In genomic region chr1:84777455-84777854, GRCm38 (mm10) we compare ENCODE assay signal across 29 mouse cellular contexts.
"Had no signal": no experiment of that assay in that cellular context is flagged by ENCODE, and none has a peak within 500 bp of the region (broad histone marks: within the 10 kb centered on the region; RNA-seq: fewer than 3 reads in every experiment).

No protein-coding gene starts in this region.

- ATAC-seq: forebrain, embryonic 13.5 days; forebrain, embryonic 14.5 days; forebrain, embryonic 15.5 days; forebrain, embryonic 16.5 days; forebrain, postnatal 0 days had no signal

- H3K27ac ChIP-seq: embryonic facial prominence, embryonic 10.5 days; embryonic facial prominence, embryonic 12.5 days; embryonic facial prominence, embryonic 13.5 days; embryonic facial prominence, embryonic 15.5 days; forebrain, embryonic 10.5 days; forebrain, embryonic 12.5 days; forebrain, embryonic 13.5 days; forebrain, embryonic 15.5 days; gastrocnemius, adult 2 months; heart, adult 2 months; heart, embryonic 10.5 days had no signal

- H3K4me3 ChIP-seq: embryonic facial prominence, embryonic 10.5 days; embryonic facial prominence, embryonic 12.5 days; embryonic facial prominence, embryonic 13.5 days; embryonic facial prominence, embryonic 15.5 days; erythroblast, embryonic 14.5 days; forebrain, embryonic 10.5 days; forebrain, embryonic 12.5 days; forebrain, embryonic 13.5 days; forebrain, embryonic 15.5 days; gastrocnemius, adult 2 months; heart, adult 2 months; heart, embryonic 10.5 days had no signal

- DNase-seq: cerebellum, adult 8-10 months; cerebellum, adult 9-10 months; cerebellum, adult 9-11 months; cerebellum, postnatal 10 days; cerebellum, postnatal 14 days; cerebellum, postnatal 25 days; cerebellum, postnatal 36 days; embryo, embryonic 11 days; forebrain, postnatal 0 days; gastrocnemius, adult 2 months; gastrocnemius, postnatal 10 days; gastrocnemius, postnatal 14 days; gastrocnemius, postnatal 25 days; gastrocnemius, postnatal 36 days; heart, adult 11 months; heart, adult 18-20 months; heart, adult 2 months had no signal
